Mouse (Mus musculus) right cerebral cortex, postnatal 10 days (tissue): ENCODE measurements around the gene Tceal1.
A peak's percentile ranks its signal among the peaks of the same experiment; 100 is the strongest.
"Not testable (repeated sequence)": the region's sequence is repeated elsewhere in the genome, so short reads cannot be mapped to it uniquely, and the experiment has no call there.

Experiments used
- DNase-seq, 2 experiments: peaks; one replicate each; pipeline ENCODE4 v3.0.0; 2021; ENCODE audit warnings: low spot score in 2 of 2

Tceal1 gene

GRCm38 (mm10) chrX:136707446-136708167 lies at the start of gene Tceal1:
Tceal1 (plus strand) TSS chrX:136707982.
- DNase-seq = peak; percentile 78 to 87

GRCm38 (mm10) chrX:136666281-136666706 lies 41.5 kb upstream of the Tceal1 start:
- peak; percentile 51 to 57 for DNase-seq

GRCm38 (mm10) chrX:136666762-136667464 lies 40.9 kb upstream of the Tceal1 start:
- DNase-seq = peak; percentile 38 to 42

DNA sequence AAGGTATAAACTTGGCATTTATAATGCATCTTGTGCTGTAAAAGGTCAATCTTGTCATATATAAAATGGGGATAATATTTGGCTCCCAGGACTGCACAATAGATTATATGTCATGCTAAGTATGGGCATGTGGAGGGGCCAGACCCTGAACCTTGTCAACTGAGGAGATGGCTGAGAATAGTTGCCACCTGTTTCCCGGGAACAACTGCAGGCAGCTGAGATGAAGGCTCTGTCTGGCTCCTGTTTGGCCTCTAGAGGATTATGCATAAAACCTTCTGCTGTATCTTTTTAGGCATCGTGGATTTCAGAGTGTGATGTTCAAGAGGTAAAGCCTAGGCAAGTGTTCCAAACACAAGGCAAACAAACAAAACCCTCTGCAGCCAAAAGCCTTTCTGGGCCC lies 39.0 kb upstream of the Tceal1 start:
- no peak for DNase-seq

- no peak for DNase-seq
These were observed 26.8 kb upstream of the Tceal1 start for GRCm38 (mm10) chrX:136680989-136681388.

DNA sequence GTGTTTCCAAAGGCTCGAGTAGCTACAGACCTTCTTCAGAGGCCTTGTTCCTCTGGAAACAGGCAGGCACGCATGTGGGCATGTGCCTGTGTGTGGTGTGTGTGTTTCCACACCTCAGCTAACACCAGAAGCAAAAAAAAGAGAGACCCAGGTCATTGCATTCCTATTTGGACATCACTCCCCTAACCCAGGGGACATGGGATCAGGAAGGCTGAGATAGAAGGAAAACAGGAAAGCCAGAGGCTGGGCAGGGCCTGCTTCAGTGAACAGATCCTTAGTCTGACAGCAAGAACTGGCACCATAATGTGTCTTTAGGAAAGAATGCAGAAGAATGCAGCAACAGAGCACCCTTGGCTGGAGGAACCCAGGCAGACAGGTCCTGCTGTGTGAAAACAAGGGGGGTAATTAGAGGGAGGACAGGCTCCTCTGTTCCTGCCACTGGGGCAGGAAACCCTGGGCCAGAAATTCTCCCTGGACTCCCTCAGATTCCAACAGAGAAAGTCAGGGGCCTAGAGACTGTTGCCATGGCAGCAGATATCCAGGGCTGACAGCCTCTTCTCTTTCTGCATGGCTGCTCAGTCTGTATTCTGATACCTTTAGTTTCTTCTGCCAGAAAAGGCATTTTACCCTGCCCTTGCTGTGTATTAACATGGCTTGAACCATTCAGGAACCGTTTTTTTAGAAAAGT lies 16.0 kb upstream of the Tceal1 start:
- not testable (repeated sequence) for DNase-seq

DNA sequence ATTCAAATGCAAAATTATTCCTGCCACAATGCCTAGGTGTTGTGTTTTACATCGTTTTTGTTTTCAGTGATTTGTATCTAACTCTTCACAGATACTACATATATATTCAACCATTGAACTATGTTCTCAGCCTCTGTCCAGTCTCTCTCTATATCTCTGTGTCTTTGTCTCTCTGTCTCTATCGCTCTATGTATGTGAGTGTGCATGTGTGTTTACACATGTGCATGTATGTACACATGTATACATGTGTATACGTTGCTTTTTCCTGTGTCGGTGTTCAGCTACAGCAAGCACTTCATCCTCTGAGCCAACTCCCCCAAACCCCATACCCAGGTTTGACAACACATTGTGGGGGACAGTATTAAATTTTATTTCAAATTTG lies 15.5 kb upstream of the Tceal1 start:
- DNase-seq = no peak

- DNase-seq = no peak
These were observed 14.6 kb upstream of the Tceal1 start for GRCm38 (mm10) chrX:136693196-136693595.

GRCm38 (mm10) chrX:136708168-136708681 lies 443 bp downstream of the Tceal1 start:
- DNase-seq = peak; percentile 70

- no peak for DNase-seq
These were observed 1.0 kb downstream of the Tceal1 start for GRCm38 (mm10) chrX:136708782-136709181.

GRCm38 (mm10) chrX:136714742-136715474 lies 7.1 kb downstream of the Tceal1 start:
- not testable (repeated sequence) for DNase-seq

GRCm38 (mm10) chrX:136732016-136732415 lies 24.2 kb downstream of the Tceal1 start:
- DNase-seq = no peak

DNA sequence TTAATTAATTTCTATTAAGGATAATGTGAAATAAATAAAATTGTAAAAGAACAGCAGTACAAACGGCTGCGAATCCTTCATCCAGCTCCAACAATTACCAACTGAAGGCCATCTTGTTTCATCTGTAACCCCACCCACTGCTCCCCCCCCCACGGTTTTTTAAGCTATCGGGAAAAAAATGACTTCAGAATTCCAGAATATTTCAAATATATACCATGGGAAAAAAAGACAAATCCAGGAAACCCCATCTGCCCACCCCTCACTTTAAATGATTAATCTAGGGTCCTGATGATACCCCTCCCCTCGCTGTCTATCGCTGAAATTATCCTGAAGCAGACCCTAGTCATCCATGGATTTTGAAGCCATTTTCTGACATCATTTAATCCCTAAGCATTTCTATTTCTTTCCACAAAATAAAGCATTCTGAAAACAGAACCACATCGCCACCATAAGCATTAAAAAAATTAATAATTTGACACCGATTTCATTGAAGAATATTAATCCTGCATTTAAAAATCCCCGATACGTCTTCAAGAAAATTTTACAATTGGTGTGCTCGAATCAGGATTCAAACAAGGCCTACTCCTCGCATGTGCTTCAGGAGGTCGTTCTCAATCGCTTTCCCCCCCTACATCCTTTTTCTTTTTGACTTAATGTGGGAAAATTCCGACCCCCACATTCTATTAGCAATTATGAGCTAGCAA lies 32.5 kb downstream of the Tceal1 start:
- DNase-seq = no peak

DNA sequence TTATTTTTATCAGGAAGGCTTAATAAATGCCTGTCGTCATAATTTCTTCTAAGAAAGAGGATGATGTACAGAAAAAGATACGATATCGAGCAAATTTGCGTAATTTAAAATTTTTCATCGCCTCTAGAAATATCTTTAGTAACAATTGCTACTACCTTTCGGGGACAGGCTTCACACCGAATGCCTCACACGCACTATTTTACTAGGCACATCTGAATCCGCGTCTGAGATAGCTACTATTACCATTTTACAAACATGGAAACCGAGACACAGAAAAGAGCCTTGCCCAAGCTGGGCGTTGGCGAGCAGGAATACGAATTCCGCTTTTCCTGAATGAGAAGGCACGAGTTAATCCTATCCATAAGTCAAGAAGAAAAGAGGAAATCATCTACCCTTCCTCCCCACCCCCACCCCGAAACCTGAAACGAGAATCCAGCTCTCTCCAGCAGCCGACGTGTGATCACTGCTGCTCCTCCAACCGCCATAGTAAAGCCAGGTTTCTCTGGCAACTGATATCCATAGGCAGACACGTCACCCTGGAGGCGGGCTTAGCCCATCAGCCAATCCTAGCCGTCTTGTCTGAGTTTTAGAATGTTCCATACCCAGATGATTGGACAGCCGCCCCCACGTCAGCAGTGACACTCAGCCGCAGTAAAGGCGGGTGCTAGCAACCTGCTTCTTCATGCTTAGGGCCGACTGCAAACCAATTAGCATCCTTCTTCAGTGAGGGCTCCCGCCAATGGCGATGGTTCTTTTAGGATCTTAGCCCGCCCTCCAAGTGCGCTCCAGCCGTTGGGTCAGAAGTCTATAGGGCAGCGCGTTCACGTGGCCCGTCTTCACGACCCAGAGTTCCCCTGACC lies 33.2 kb downstream of the Tceal1 start:
- DNase-seq = peak; percentile 95 to 98

GRCm38 (mm10) chrX:136741651-136742201 lies 33.9 kb downstream of the Tceal1 start:
- DNase-seq = peak; percentile 88

- DNase-seq = peak in 1 of 2 experiments; percentile 27
These were observed 34.5 kb downstream of the Tceal1 start for GRCm38 (mm10) chrX:136742241-136742640.

DNA sequence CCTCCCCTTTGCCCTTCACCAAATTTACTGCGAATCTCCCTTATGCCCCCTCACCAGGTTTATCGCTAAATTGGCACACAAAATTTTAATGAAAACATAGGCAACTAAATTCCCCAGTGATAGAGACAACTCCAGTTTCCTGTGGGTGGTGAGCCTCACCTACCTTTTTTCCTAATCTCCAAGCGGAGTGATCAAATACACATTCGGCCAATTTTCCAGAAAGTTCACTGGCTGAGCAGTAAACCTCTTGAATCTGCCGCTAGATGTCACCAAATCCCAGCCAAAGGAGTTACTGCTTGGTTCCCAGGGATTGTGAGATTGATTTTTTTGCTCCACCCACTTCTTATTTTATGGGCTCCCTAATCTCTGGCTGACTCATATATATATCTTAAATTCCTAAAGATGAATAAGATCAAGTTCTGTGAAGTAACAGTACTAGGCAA lies 34.9 kb downstream of the Tceal1 start:
- peak; percentile 70 to 71 for DNase-seq

DNA sequence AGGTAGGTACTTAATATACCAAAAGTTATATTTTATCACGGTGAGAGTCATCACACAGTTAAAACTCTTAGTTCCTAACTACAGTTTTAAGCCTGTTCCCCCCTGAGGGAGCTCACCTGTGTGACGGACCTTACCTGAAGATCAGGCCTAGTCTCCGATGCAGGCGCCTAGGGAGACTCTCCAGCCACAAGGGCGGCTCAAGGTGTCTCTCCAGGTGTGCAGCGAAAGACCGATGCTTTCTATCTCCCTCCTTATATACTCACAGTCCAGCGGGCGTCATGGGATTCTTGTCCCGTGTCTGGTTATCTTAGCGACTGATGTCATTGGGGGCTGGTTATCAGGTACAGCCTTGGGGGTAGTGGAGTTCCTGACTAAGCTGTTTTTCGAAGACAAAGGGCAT lies 35.7 kb downstream of the Tceal1 start, which contains the start of gene Morf4l2:
TSS of gene Morf4l2 (minus strand) at position 232 of the 400 bp plus-strand sequence.
- DNase-seq = peak; percentile 21 to 29

DNA sequence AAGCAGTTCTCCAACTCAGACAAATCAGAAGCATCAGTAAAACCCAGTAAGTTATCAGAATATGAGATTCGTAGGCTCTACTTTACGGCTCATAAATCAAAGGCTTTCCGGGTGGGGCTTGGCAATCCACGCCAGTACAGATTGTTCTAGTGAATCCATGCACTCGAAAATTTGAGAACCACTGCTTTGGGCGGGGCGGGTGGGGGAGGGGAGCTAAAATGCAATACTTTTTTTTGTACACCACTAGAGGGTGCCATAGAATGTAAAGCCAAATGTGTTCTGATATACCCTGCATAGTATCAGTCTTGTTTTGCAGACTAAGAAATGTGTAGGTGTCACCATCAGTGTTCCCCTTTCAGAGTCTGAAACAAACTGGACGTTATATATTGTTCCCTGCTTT lies 36.9 kb downstream of the Tceal1 start:
- DNase-seq = no peak

GRCm38 (mm10) chrX:136749329-136749728 lies 41.5 kb downstream of the Tceal1 start:
- no peak for DNase-seq
